In genomic region chr15:100600047-100600695, GRCm38 (mm10) we compare ENCODE assay signal across 8 mouse cellular contexts. TPM values are rescaled to one million over a fixed set of nuclear protein-coding genes. Genes with fewer than 3 reads are reported as not detected.
DNase-seq lines count a peak whose midpoint lies in the region; ATAC-seq and TF ChIP-seq lines count a peak whose summit lies in the region.

No protein-coding gene starts in this region.

- no peak for TF ChIP-seq CTCF in C2C12 (IDR thresholded peaks at IDR 0.05; ENCODE audit: control insufficient read depth, insufficient read depth, insufficient read length)
- peak; percentile 59 for TF ChIP-seq CTCF in liver, postnatal 0 days (IDR thresholded peaks at IDR 0.05; ENCODE audit: low read depth)
- TF ChIP-seq CTCF in stomach, postnatal 0 days (IDR thresholded peaks at IDR 0.05; ENCODE audit: low read depth), result peak; percentile 72

- no peak for TF ChIP-seq EP300 in liver, postnatal 0 days (IDR thresholded peaks at IDR 0.05; ENCODE audit: low read depth)
- no peak for TF ChIP-seq EP300 in stomach, postnatal 0 days (optimal IDR thresholded peaks at IDR 0.05)

- peaks cover 4% of the 10 kb centered on the region for H3K27me3 ChIP-seq in C2C12 (ENCODE audit: control insufficient read depth, insufficient read depth, insufficient read length)
- peaks cover 13% of the 10 kb centered on the region for H3K27me3 ChIP-seq in forebrain, embryonic 11.5 days (ENCODE audit: control insufficient read depth, insufficient read depth, low read length)
- peaks cover 22% of the 10 kb centered on the region for H3K27me3 ChIP-seq in heart, embryonic 15.5 days
- peaks cover 31% of the 10 kb centered on the region for H3K27me3 ChIP-seq in liver, postnatal 0 days (ENCODE audit: insufficient read depth, low read length)
- H3K27me3 ChIP-seq in neural tube, embryonic 13.5 days, result peaks cover 21% of the 10 kb centered on the region
- H3K27me3 ChIP-seq in stomach, postnatal 0 days (ENCODE audit: control insufficient read depth, insufficient read depth, low read length), result no peaks in the 10 kb centered on the region

- H3K9ac ChIP-seq in forebrain, embryonic 11.5 days (ENCODE audit: low read length), result peak overlapping the region; percentile 87
- peak overlapping the region; percentile 95 for H3K9ac ChIP-seq in heart, embryonic 15.5 days
- peak overlapping the region; percentile 76 for H3K9ac ChIP-seq in liver, postnatal 0 days (replicated peaks)
- H3K9ac ChIP-seq in neural tube, embryonic 13.5 days, result peak overlapping the region; percentile 95
- peak overlapping the region; percentile 89 for H3K9ac ChIP-seq in stomach, postnatal 0 days (ENCODE audit: low read length)

- H3ac ChIP-seq in C2C12 (ENCODE audit: control insufficient read depth, insufficient read length, low read depth), result peak overlapping the region; percentile 70

- H3K79me2 ChIP-seq in C2C12 (ENCODE audit: control insufficient read depth, insufficient read depth), result no peaks in the 10 kb centered on the region

- peak; percentile 70 for ATAC-seq in forebrain, embryonic 11.5 days (replicated peaks; ENCODE audit: low FRiP score)
- peak; percentile 54 for ATAC-seq in heart, embryonic 15.5 days (replicated peaks; ENCODE audit: insufficient number of reproducible peaks, insufficient read depth, low FRiP score, low read depth)
- peak; percentile 73 for ATAC-seq in liver, postnatal 0 days
- ATAC-seq in neural tube, embryonic 13.5 days (ENCODE audit: low read depth), result peak; percentile 68
- ATAC-seq in stomach, postnatal 0 days (ENCODE audit: low FRiP score, low TSS enrichment), result peak; percentile 79

- H3K4me3 ChIP-seq in C2C12 (ENCODE audit: insufficient read depth, poor library complexity, severe bottlenecking), result peak overlapping the region; percentile 44
- peak overlapping the region; percentile 81 for H3K4me3 ChIP-seq in forebrain, embryonic 11.5 days (ENCODE audit: low read depth, low read length)
- peak overlapping the region; percentile 93 for H3K4me3 ChIP-seq in heart, embryonic 15.5 days
- peak overlapping the region; percentile 69 for H3K4me3 ChIP-seq in liver, postnatal 0 days (ENCODE audit: low read depth, low read length)
- H3K4me3 ChIP-seq in neural tube, embryonic 13.5 days, result peak overlapping the region; percentile 75
- H3K4me3 ChIP-seq in stomach, postnatal 0 days (ENCODE audit: low read depth, low read length), result peak overlapping the region; percentile 79

- peak; percentile 52 to 62 for DNase-seq in adrenal gland, postnatal 4 days (ENCODE audit: low spot score in 2 of 2)
- peak; percentile 86 for DNase-seq in forebrain, embryonic 11.5 days (ENCODE audit: low spot score)
- peak; percentile 87 for DNase-seq in kidney, postnatal 14 days
- peak; percentile 69 for DNase-seq in liver, postnatal 0 days
- peak; percentile 79 for DNase-seq in stomach, postnatal 0 days (ENCODE audit: low spot score)

- H3K4me1 ChIP-seq in forebrain, embryonic 11.5 days (replicated peaks; ENCODE audit: control insufficient read depth, insufficient read depth, low read length), result peaks cover 12% of the 10 kb centered on the region
- H3K4me1 ChIP-seq in heart, embryonic 15.5 days (replicated peaks), result peaks cover 18% of the 10 kb centered on the region
- peaks cover 10% of the 10 kb centered on the region for H3K4me1 ChIP-seq in liver, postnatal 0 days (ENCODE audit: insufficient read depth)
- peaks cover 27% of the 10 kb centered on the region for H3K4me1 ChIP-seq in neural tube, embryonic 13.5 days (replicated peaks)
- no peaks in the 10 kb centered on the region for H3K4me1 ChIP-seq in stomach, postnatal 0 days (replicated peaks; ENCODE audit: control insufficient read depth, insufficient read depth)

- H3K27ac ChIP-seq in forebrain, embryonic 11.5 days (ENCODE audit: low read depth, low read length), result no peak overlapping the region
- peak overlapping the region; percentile 80 for H3K27ac ChIP-seq in heart, embryonic 15.5 days
- H3K27ac ChIP-seq in liver, postnatal 0 days (ENCODE audit: low read depth), result peak overlapping the region; percentile 55
- H3K27ac ChIP-seq in neural tube, embryonic 13.5 days (replicated peaks), result peak overlapping the region; percentile 90
- peak overlapping the region; percentile 75 for H3K27ac ChIP-seq in stomach, postnatal 0 days (replicated peaks)

- peak overlapping the region; percentile 96 for H3K4me2 ChIP-seq in forebrain, embryonic 11.5 days (ENCODE audit: low read depth, low read length, severe bottlenecking)
- H3K4me2 ChIP-seq in heart, embryonic 15.5 days, result peak overlapping the region; percentile 99
- peak overlapping the region; percentile 97 for H3K4me2 ChIP-seq in liver, postnatal 0 days (ENCODE audit: low read depth, low read length)
- H3K4me2 ChIP-seq in neural tube, embryonic 13.5 days, result peak overlapping the region; percentile 80
- H3K4me2 ChIP-seq in stomach, postnatal 0 days (replicated peaks; ENCODE audit: low read depth), result peak overlapping the region; percentile 98

- no peaks in the 10 kb centered on the region for H3K9me3 ChIP-seq in forebrain, embryonic 11.5 days (ENCODE audit: control insufficient read depth, low read length)
- H3K9me3 ChIP-seq in heart, embryonic 15.5 days (replicated peaks), result no peaks in the 10 kb centered on the region
- H3K9me3 ChIP-seq in liver, postnatal 0 days (ENCODE audit: low read length), result no peaks in the 10 kb centered on the region
- no peaks in the 10 kb centered on the region for H3K9me3 ChIP-seq in neural tube, embryonic 13.5 days
- no peaks in the 10 kb centered on the region for H3K9me3 ChIP-seq in stomach, postnatal 0 days (ENCODE audit: control insufficient read depth, low read length)

- WGBS in forebrain, embryonic 11.5 days, result 1% methylated on average over 32 of the region's 35 CpGs
- 1% methylated on average over 35 of the region's 35 CpGs for WGBS in heart, embryonic 15.5 days
- 6% methylated on average over 35 of the region's 35 CpGs for WGBS in liver, postnatal 0 days (ENCODE audit: insufficient replicate concordance)
- WGBS in neural tube, embryonic 13.5 days, result under 1% methylated on average over 35 of the region's 35 CpGs
- WGBS in stomach, postnatal 0 days, result 2% methylated on average over 30 of the region's 35 CpGs

- H3K79me3 ChIP-seq in C2C12 (ENCODE audit: low read depth), result no peaks in the 10 kb centered on the region

- H3K36me3 ChIP-seq in C2C12 (ENCODE audit: control insufficient read depth, insufficient read depth), result no peaks in the 10 kb centered on the region
- H3K36me3 ChIP-seq in forebrain, embryonic 11.5 days (ENCODE audit: control insufficient read depth, insufficient read depth, low read length), result no peaks in the 10 kb centered on the region
- no peaks in the 10 kb centered on the region for H3K36me3 ChIP-seq in heart, embryonic 15.5 days
- H3K36me3 ChIP-seq in liver, postnatal 0 days (replicated peaks; ENCODE audit: insufficient read depth, low read length), result no peaks in the 10 kb centered on the region
- no peaks in the 10 kb centered on the region for H3K36me3 ChIP-seq in neural tube, embryonic 13.5 days
- no peaks in the 10 kb centered on the region for H3K36me3 ChIP-seq in stomach, postnatal 0 days (ENCODE audit: control insufficient read depth, insufficient read depth, low read length)

TF ChIP-seq in C2C12, 6 proteins besides CTCF, POLR2A, EP300 and RAD21:
- TF ChIP-seq MYOG (IDR thresholded peaks at IDR 0.05; ENCODE audit: control insufficient read depth, extremely low read depth, insufficient read length), result no peak
- no peak for TF ChIP-seq USF1 (IDR thresholded peaks at IDR 0.05; ENCODE audit: low read depth)
- no peak for TF ChIP-seq FOSL1 (IDR thresholded peaks at IDR 0.05; ENCODE audit: insufficient read depth, low read length, poor library complexity, severe bottlenecking)
- no peak for TF ChIP-seq MYOD1 (IDR thresholded peaks at IDR 0.05; ENCODE audit: control insufficient read depth, insufficient read length, low read depth)
- no peak for TF ChIP-seq MAX (IDR thresholded peaks at IDR 0.05)

RNA-seq across cellular contexts. Expression of gene Pou6f1, which starts 0.4 kb away (rescaled TPM):
- polyA plus RNA-seq in C2C12 (2012; fragmentation: generic; extraction: Trizol), result 5.5 TPM
- total RNA-seq in adrenal gland, postnatal 4 days (2021), result 10 to 100 TPM; 30.7 to 34.4 TPM
- 15.6 and 17.1 TPM in 2 replicates for polyA plus RNA-seq in forebrain, embryonic 11.5 days (2014; fragmentation: Nextera tagmentation; extraction: Ambion mirVana)
- polyA plus RNA-seq in heart, embryonic 15.5 days (2015; fragmentation: Nextera tagmentation; extraction: Ambion mirVana), result 4.3 and 5.1 TPM in 2 replicates
- 0.74 and 0.79 TPM in 2 replicates for polyA plus RNA-seq in liver, postnatal 0 days (2015; fragmentation: Nextera tagmentation; extraction: Ambion mirVana)
- 38.8 and 41.6 TPM in 2 replicates for polyA plus RNA-seq in neural tube, embryonic 13.5 days (2015; fragmentation: Nextera tagmentation; extraction: Ambion mirVana)
- 2.6 and 3.2 TPM in 2 replicates for polyA plus RNA-seq in stomach, postnatal 0 days (2015; fragmentation: Nextera tagmentation; extraction: Ambion mirVana)

RNA-seq across cellular contexts. Expression of gene Dazap2, which starts 15.0 kb away (rescaled TPM):
- 142 TPM for polyA plus RNA-seq in C2C12 (2012; fragmentation: generic; extraction: Trizol)
- total RNA-seq in adrenal gland, postnatal 4 days (2021), result 100 to 1,000 TPM; 231 to 238 TPM
- polyA plus RNA-seq in forebrain, embryonic 11.5 days (2014; fragmentation: Nextera tagmentation; extraction: Ambion mirVana), result 228 and 235 TPM in 2 replicates
- polyA plus RNA-seq in heart, embryonic 15.5 days (2015; fragmentation: Nextera tagmentation; extraction: Ambion mirVana), result 201 and 225 TPM in 2 replicates
- polyA plus RNA-seq in liver, postnatal 0 days (2015; fragmentation: Nextera tagmentation; extraction: Ambion mirVana), result 145 and 146 TPM in 2 replicates
- polyA plus RNA-seq in neural tube, embryonic 13.5 days (2015; fragmentation: Nextera tagmentation; extraction: Ambion mirVana), result 161 and 162 TPM in 2 replicates
- 177 and 205 TPM in 2 replicates for polyA plus RNA-seq in stomach, postnatal 0 days (2015; fragmentation: Nextera tagmentation; extraction: Ambion mirVana)

RNA-seq across cellular contexts. Expression of gene Smagp, which starts 36.6 kb away (rescaled TPM):
- 0.21 TPM for polyA plus RNA-seq in C2C12 (2012; fragmentation: generic; extraction: Trizol)
- 10 to 100 TPM; 26.7 to 34.3 TPM for total RNA-seq in adrenal gland, postnatal 4 days (2021)
- polyA plus RNA-seq in forebrain, embryonic 11.5 days (2014; fragmentation: Nextera tagmentation; extraction: Ambion mirVana), result 3.7 and 4.1 TPM in 2 replicates
- 14.6 and 15.3 TPM in 2 replicates for polyA plus RNA-seq in heart, embryonic 15.5 days (2015; fragmentation: Nextera tagmentation; extraction: Ambion mirVana)
- polyA plus RNA-seq in liver, postnatal 0 days (2015; fragmentation: Nextera tagmentation; extraction: Ambion mirVana), result 21.7 and 24.8 TPM in 2 replicates
- 3.1 and 4.1 TPM in 2 replicates for polyA plus RNA-seq in neural tube, embryonic 13.5 days (2015; fragmentation: Nextera tagmentation; extraction: Ambion mirVana)
- 94.8 and 103 TPM in 2 replicates for polyA plus RNA-seq in stomach, postnatal 0 days (2015; fragmentation: Nextera tagmentation; extraction: Ambion mirVana)

RNA-seq across cellular contexts. Expression of gene Tfcp2, which starts 48.4 kb away (rescaled TPM):
- 10.3 TPM for polyA plus RNA-seq in C2C12 (2012; fragmentation: generic; extraction: Trizol)
- total RNA-seq in adrenal gland, postnatal 4 days (2021), result 10 to 100 TPM; 26.3 TPM
- 31.7 and 32.9 TPM in 2 replicates for polyA plus RNA-seq in forebrain, embryonic 11.5 days (2014; fragmentation: Nextera tagmentation; extraction: Ambion mirVana)
- 15.8 and 20.1 TPM in 2 replicates for polyA plus RNA-seq in heart, embryonic 15.5 days (2015; fragmentation: Nextera tagmentation; extraction: Ambion mirVana)
- 4.0 TPM in 2 replicates for polyA plus RNA-seq in liver, postnatal 0 days (2015; fragmentation: Nextera tagmentation; extraction: Ambion mirVana)
- polyA plus RNA-seq in neural tube, embryonic 13.5 days (2015; fragmentation: Nextera tagmentation; extraction: Ambion mirVana), result 35.4 and 36.8 TPM in 2 replicates
- 8.7 and 9.6 TPM in 2 replicates for polyA plus RNA-seq in stomach, postnatal 0 days (2015; fragmentation: Nextera tagmentation; extraction: Ambion mirVana)
